Mouse (Mus musculus) limb, embryonic 13.5 days (tissue): ENCODE data around the gene Ddb2. TPM values are rescaled to one million over a fixed set of nuclear protein-coding genes. Genes with fewer than 3 reads are reported as not detected.
A peak's percentile ranks its signal among the peaks of the same experiment; 100 is the strongest.
"Not testable (repeated sequence)": the region's sequence is repeated elsewhere in the genome, so short reads cannot be mapped to it uniquely, and the experiment has no call there.

Experiments used
- ATAC-seq: fragments of 200-750 bp; cut with Nextera tagmentation; 2 replicates; pipeline ENCODE4 v1.8.0; 2017; ENCODE audit warnings: low read depth, moderate number of reproducible peaks, moderate TSS enrichment; ENCODE audit not compliant: low FRiP score
- H3K27ac ChIP-seq: fragments of 300-500 bp; sonication (generic); 2 replicates; pipeline ENCODE4 v1.5.1; 2015; ENCODE audit warnings: inconsistent platforms, mild to moderate bottlenecking, moderate library complexity
- H3K27me3 ChIP-seq: fragments of 300-500 bp; sonication (generic); 2 replicates; pipeline ENCODE4 v1.6.1; 2015; ENCODE audit warnings: mild to moderate bottlenecking, inconsistent platforms
- H3K36me3 ChIP-seq: fragments of 300-500 bp; sonication (generic); 2 replicates; pipeline ENCODE4 v1.6.1; 2015; ENCODE audit warnings: inconsistent platforms, mild to moderate bottlenecking, moderate library complexity
- H3K4me1 ChIP-seq: fragments of 300-500 bp; sonication (generic); 2 replicates; pipeline ENCODE4 v1.6.1; 2015; ENCODE audit warnings: inconsistent platforms
- H3K4me2 ChIP-seq: fragments of 300-500 bp; sonication (generic); replicated peaks from 2 replicates; pipeline ENCODE4 v1.6.1; 2015; ENCODE audit warnings: inconsistent platforms, mild to moderate bottlenecking, moderate library complexity
- H3K4me3 ChIP-seq: fragments of 300-500 bp; sonication (generic); 2 replicates; pipeline ENCODE4 v1.5.1; 2015; ENCODE audit warnings: moderate library complexity, mild to moderate bottlenecking, inconsistent platforms
- H3K9ac ChIP-seq: fragments of 300-500 bp; sonication (generic); 2 replicates; pipeline ENCODE4 v1.6.1; 2015; ENCODE audit warnings: mild to moderate bottlenecking, inconsistent platforms
- H3K9me3 ChIP-seq: fragments of 300-500 bp; sonication (generic); 2 replicates; pipeline ENCODE4 v1.6.1; 2016; ENCODE audit warnings: inconsistent platforms
- WGBS: fragments of 180-500 bp; shearing (Covaris S2); methylation state at CpG from one replicate; pipeline ENCODE4 v1.1.7; 2015; 5-methylcytosine and 5-hydroxymethylcytosine counted together
- polyA plus RNA-seq: library from polyadenylated mRNA; unstranded; fragments of >200 nt; fragmentation: Nextera tagmentation; extraction: Ambion mirVana; gene quantifications from 2 replicates; pipeline ENCODE4 v1.2.1, GENCODE M21; 2015

Ddb2 gene
- polyA plus RNA-seq, 1 experiment from 2014 or later: 23.6 TPM

DNA sequence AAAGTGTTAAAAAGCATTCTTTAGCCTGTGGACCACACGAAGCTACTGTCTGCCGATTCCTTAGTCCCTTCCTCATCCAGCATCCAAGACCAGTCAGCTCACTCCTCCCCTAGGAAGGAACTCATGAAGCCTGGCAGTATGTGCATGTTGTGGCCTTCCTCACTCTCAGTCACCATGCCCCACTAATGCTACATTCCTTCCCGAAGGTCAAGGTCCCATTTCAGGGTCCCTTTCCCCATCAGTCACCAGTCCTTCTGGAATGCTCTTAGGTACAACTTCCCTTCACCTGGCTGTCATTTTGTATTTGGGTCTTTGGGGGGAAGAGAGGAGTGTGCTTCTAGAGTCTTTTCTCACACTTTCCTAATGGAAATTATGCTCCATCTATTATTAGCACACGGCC is 15.2 kb upstream of the Ddb2 start:
- 69% methylated on average over 4 of the region's 4 CpGs for WGBS
- Histone ChIP-seq H3K36me3 (no peaks in the 10 kb centered on the region), H3K9ac (no peak overlapping the region), H3K27me3 (peaks cover 26% of the 10 kb centered on the region), H3K4me3 (no peak overlapping the region), H3K4me1 (peaks cover 17% of the 10 kb centered on the region), H3K27ac (no peak overlapping the region), H3K4me2 (no peak overlapping the region), H3K9me3 (no peaks in the 10 kb centered on the region)
- ATAC-seq: no peak

DNA sequence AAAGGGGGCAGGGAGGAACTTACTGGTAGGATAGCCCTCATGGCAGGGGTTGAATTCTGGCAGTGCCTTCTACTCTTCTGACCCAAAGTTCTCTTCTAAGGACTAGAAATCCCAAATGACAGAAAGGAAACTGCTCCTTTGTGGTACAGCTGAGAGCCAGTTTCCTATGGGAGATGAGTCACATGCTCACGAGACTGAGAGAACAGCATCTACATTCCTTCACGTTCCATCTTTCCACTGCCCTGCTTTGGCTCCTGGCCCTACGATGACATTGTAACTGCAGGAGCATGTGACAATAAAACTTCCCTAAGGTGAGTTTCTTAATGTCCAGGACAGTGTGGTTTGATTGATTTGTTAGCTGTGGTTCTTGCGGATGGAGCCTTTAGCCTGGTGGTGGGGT is 11.6 kb upstream of the Ddb2 start:
- Histone ChIP-seq H3K9ac (no peak overlapping the region), H3K36me3 (no peaks in the 10 kb centered on the region), H3K4me3 (no peak overlapping the region), H3K27me3 (no peaks in the 10 kb centered on the region), H3K27ac (no peak overlapping the region), H3K4me1 (no peaks in the 10 kb centered on the region), H3K9me3 (no peaks in the 10 kb centered on the region), H3K4me2 (no peak overlapping the region)
- 87% methylated on average over 4 of the region's 4 CpGs for WGBS
- no peak for ATAC-seq

DNA sequence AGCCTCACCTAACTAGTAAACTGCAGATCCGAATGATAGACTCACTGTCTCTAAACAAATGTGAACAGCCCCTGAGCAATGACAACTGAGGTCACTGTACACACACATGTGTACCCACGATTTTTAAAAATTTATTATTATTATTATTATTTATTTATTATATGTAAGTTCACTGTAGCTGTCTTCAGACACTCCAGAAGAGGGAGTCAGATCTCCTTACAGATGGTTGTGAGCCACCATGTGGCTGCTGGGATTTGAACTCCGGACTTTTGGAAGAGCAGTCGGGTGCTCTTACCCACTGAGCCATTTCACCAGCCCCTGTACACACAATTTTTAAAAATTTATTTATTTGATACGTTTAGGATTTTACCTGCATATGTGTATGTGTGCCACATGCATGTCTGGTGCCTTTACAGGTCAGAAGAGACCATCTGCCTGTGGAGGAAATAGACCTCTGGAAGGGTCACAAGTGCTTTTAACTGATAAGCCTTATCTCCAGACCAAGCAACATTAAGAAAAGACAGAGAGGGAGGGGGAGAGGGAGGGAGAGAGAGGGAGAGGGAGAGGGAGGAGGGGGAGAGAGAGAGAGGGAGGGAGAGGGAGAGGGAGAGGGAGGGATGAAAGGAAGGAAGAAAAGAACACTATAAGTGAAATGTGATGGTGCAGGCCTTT is 7.9 kb upstream of the Ddb2 start:
- Histone ChIP-seq H3K36me3 (no peaks in the 10 kb centered on the region), H3K4me2 (no peak overlapping the region), H3K9ac (no peak overlapping the region), H3K4me3 (no peak overlapping the region), H3K9me3 (no peaks in the 10 kb centered on the region), H3K4me1 (no peaks in the 10 kb centered on the region), H3K27me3 (no peaks in the 10 kb centered on the region), H3K27ac (no peak overlapping the region)
- no peak for ATAC-seq
- 79% methylated on average over 5 of the region's 5 CpGs for WGBS

- 68% methylated on average over 3 of the region's 3 CpGs for WGBS
- Histone ChIP-seq H3K4me2 (no peak overlapping the region), H3K9ac (no peak overlapping the region), H3K36me3 (no peaks in the 10 kb centered on the region), H3K4me3 (no peak overlapping the region), H3K27ac (no peak overlapping the region), H3K9me3 (no peaks in the 10 kb centered on the region), H3K27me3 (no peaks in the 10 kb centered on the region), H3K4me1 (no peaks in the 10 kb centered on the region)
- no peak for ATAC-seq
Measured at GRCm38 (mm10) chr2:91243416-91243815, 6.6 kb upstream of the Ddb2 start.

DNA sequence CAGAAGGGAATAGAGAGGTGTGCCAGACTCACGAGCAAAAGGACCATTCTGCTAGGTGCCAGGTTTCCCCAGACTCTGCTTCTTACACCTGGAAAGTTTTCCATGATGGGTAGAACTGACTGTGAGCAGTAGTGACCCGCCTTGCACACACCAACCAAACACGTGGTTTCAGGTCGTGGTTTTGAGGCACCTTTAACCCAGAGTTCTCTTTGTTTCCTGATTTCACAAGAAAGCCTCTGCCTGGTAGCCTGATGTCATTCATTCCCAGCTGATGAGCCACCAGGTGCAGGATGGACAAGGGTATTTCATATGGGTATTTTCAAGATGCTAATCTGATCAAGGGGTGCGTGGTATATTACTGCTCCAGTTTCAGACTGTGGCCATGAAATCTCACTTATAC is 5.8 kb upstream of the Ddb2 start:
- no peaks in the 10 kb centered on the region for H3K36me3 ChIP-seq
- H3K9ac ChIP-seq: no peak overlapping the region
- no peaks in the 10 kb centered on the region for H3K9me3 ChIP-seq
- H3K4me2 ChIP-seq: no peak overlapping the region
- no peaks in the 10 kb centered on the region for H3K4me1 ChIP-seq
- no peak overlapping the region for H3K4me3 ChIP-seq
- H3K27ac ChIP-seq: no peak overlapping the region
- H3K27me3 ChIP-seq: no peaks in the 10 kb centered on the region
- WGBS: 75% methylated on average over 5 of the region's 5 CpGs
- ATAC-seq: no peak

GRCm38 (mm10) chr2:91237511-91238080 is 814 bp upstream of the Ddb2 start:
- Histone ChIP-seq H3K27ac (peak overlapping the region; percentile 91), H3K4me3 (peak overlapping the region; percentile 61), H3K4me2 (peak overlapping the region; percentile 77), H3K36me3 (peaks cover 12% of the 10 kb centered on the region)
- not testable (repeated sequence) for H3K9ac ChIP-seq, H3K4me1 ChIP-seq, H3K27me3 ChIP-seq, H3K9me3 ChIP-seq
- ATAC-seq: peak; percentile 43; the same call in 1 of the 2 replicates
- 25% methylated on average over 4 of the region's 4 CpGs for WGBS

DNA sequence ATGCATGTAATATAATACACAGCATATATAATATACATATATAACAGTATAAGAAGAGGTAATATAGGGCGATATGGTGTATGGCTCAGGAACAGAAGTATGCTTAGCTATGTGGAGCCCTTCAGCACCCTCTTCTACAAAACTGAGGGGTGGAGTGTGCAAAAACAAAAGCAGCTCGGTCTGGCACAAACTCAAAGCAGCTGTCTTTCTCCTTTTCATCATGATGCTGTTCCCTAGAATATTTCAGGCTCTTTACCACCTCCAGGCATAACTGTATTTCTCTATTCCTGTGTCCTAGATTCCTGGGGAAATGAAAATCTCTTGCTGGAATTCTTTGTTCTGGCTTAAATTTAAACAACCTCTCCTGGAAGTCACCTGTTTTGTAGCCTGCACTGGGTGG is 7.0 kb downstream of the Ddb2 start:
- Histone ChIP-seq H3K27ac (no peak overlapping the region), H3K4me1 (no peaks in the 10 kb centered on the region), H3K9me3 (no peaks in the 10 kb centered on the region), H3K4me2 (no peak overlapping the region), H3K36me3 (peaks cover 27% of the 10 kb centered on the region), H3K27me3 (no peaks in the 10 kb centered on the region), H3K4me3 (no peak overlapping the region), H3K9ac (no peak overlapping the region)
- WGBS: 69% methylated on average over 2 of the region's 2 CpGs
- ATAC-seq: no peak

- ATAC-seq: no peak
- Histone ChIP-seq H3K9ac (no peak overlapping the region), H3K36me3 (peaks cover 13% of the 10 kb centered on the region; the same call in 1 of the 2 replicates), H3K4me2 (no peak overlapping the region), H3K27ac (no peak overlapping the region), H3K9me3 (no peaks in the 10 kb centered on the region), H3K4me3 (no peak overlapping the region), H3K27me3 (no peaks in the 10 kb centered on the region), H3K4me1 (no peaks in the 10 kb centered on the region)
- 89% methylated on average over 2 of the region's 2 CpGs for WGBS
Measured at GRCm38 (mm10) chr2:91223614-91224013, 13.2 kb downstream of the Ddb2 start.

DNA sequence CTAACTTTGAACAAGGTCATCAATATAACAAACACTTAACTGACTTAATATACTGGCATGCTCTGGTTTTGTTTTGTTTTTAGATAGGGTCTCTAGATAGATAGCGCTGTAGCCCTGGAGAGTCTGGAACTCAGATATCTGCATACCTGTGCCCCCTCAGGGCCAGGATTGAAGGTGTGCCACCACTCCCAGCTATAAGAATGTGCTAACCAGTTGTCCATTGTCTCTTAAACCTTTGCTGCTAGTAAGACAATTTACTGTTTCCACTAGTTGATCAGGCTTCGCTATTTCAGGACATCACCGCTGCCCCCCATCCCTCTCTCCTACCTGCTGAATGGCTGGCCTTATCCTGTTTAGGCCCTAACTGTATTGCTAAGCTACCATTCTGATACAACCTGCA is 16.3 kb downstream of the Ddb2 start:
- 93% methylated on average over 3 of the region's 3 CpGs for WGBS
- Histone ChIP-seq H3K4me3 (no peak overlapping the region), H3K27ac (no peak overlapping the region), H3K4me2 (no peak overlapping the region), H3K9me3 (no peaks in the 10 kb centered on the region), H3K36me3 (peaks cover 27% of the 10 kb centered on the region), H3K9ac (no peak overlapping the region), H3K27me3 (no peaks in the 10 kb centered on the region), H3K4me1 (no peaks in the 10 kb centered on the region)
- no peak for ATAC-seq

- H3K4me2 ChIP-seq: no peak overlapping the region
- H3K9ac ChIP-seq: no peak overlapping the region
- no peaks in the 10 kb centered on the region for H3K9me3 ChIP-seq
- H3K27me3 ChIP-seq: no peaks in the 10 kb centered on the region
- no peak overlapping the region for H3K4me3 ChIP-seq
- ATAC-seq: no peak
- no peaks in the 10 kb centered on the region for H3K4me1 ChIP-seq
- WGBS: 57% methylated on average over 4 of the region's 4 CpGs
- H3K27ac ChIP-seq: no peak overlapping the region
- H3K36me3 ChIP-seq: peaks cover 58% of the 10 kb centered on the region
Measured at GRCm38 (mm10) chr2:91217032-91217431, 19.8 kb downstream of the Ddb2 start.

- H3K4me2 ChIP-seq: no peak overlapping the region
- no peak overlapping the region for H3K4me3 ChIP-seq
- H3K27me3 ChIP-seq: no peaks in the 10 kb centered on the region
- H3K9me3 ChIP-seq: no peaks in the 10 kb centered on the region
- H3K27ac ChIP-seq: no peak overlapping the region
- no peak overlapping the region for H3K9ac ChIP-seq
- H3K36me3 ChIP-seq: peaks cover 88% of the 10 kb centered on the region
- no peaks in the 10 kb centered on the region for H3K4me1 ChIP-seq
- no peak for ATAC-seq
Measured at GRCm38 (mm10) chr2:91213311-91213710, 23.5 kb downstream of the Ddb2 start.

DNA sequence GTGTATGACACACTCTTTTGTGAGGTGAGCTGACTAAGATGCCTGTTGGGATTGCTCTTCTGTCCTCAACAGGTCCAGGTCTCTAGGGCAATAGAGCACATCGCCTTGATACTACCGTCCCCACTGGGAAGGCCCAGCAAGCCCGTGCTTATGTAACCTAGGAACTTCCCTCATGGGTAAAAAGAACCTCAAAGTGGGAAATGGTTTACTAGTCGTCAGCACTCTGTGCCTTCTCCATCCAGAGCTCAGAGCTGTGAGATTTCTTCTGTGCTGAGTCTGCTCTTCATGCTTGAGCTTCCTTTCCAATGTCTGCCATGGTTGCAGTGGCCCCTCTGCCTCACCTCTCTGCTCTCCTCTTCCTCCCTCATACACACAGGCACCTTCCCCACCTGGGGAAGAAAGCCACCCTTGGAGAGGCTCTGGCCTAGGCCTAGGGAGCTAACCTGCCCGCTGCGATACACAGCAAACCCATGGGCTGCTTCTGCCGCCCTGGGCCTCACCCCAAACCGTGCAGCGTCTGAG is 30.5 kb downstream of the Ddb2 start:
- no peak for ATAC-seq
- Histone ChIP-seq H3K9ac (no peak overlapping the region), H3K4me3 (no peak overlapping the region), H3K36me3 (peaks cover 65% of the 10 kb centered on the region), H3K4me2 (no peak overlapping the region), H3K27me3 (no peaks in the 10 kb centered on the region), H3K4me1 (peaks cover 24% of the 10 kb centered on the region), H3K9me3 (no peaks in the 10 kb centered on the region), H3K27ac (no peak overlapping the region)
- WGBS: 94% methylated on average over 9 of the region's 9 CpGs
